Mouse (Mus musculus) cerebellum, adult 9-11 months (tissue): ENCODE measurements around the gene Slc22a18.

Source experiments
- DNase-seq: peaks from one replicate; pipeline ENCODE4 v3.0.0; 2022

The Slc22a18 gene

DNA sequence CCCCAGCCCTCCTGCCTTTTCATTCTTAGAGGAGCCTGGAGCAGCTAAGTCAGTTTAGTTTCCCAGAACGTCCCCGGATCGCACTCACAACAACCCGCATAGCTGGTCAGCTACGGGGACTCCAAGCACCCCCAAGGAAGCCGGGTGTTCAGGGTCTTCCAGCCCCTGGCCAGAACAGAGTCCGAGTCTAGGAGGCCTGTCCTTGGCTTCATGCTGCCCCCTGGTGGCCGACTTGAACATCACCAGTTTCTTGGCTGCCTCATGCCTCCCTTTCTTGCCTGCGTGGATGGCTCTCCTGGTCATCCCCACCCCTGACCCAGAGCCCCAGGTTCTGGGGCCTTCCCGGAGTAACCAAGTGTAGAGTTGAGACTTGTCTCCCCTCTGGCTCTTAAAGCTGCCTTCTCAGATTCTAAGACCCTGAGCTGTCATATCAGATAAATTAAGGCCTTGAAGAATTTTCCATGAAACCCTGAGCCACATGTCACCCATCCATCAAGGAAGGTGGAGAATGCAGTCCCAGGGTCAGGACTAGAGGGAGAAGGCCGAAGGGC lies 9.6 kb upstream of the Slc22a18 start:
- DNase-seq: peak; percentile 59

- no peak for DNase-seq
These were observed 8.6 kb upstream of the Slc22a18 start for GRCm38 (mm10) chr7:143464811-143465560.

GRCm38 (mm10) chr7:143466099-143466677 lies 7.3 kb upstream of the Slc22a18 start:
- DNase-seq: peak; percentile 47

DNA sequence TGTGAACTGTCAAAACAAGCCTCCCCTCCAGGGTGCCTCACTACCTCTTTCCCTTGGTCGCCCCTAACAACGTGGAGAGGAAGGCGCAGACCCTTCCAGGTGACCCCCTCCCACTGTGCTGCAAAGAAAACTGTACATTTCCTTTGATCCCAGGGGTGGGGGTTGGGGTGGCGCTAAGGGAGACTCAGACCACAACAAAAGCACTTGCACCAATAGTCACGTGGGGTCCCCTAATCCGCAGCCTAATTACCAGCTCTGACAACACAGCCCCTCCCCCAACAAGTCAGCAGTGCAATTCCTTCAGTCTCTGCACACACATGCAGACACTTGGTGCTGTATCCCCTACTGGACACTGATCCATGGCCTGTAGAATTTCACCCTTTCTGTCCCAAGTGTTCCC lies 5.8 kb upstream of the Slc22a18 start:
- DNase-seq: no peak

GRCm38 (mm10) chr7:143469946-143470345 lies 3.6 kb upstream of the Slc22a18 start:
- DNase-seq: peak; percentile 48

DNA sequence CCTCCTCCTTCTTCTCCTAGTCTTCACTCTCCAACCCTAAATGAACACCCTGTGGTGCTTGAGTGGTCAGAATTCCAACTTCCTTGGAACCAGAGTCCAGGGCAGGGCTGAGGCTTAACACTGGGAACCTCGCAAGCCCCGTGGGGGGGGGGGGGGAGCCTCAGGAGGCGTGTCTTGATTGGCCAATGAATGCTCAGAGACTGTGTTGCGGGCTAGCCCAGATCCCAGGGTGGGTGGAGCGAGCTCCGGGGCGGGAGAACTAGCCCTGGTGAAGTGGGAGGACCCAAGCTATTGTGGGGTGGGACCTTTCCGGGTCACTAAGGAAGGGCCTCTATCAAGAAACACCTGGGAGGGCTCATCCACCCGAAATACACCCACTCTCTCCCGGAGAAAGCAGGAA lies 1.3 kb downstream of the Slc22a18 start:
- DNase-seq: no peak

GRCm38 (mm10) chr7:143475876-143476275 lies 2.3 kb downstream of the Slc22a18 start:
- DNase-seq: no peak

DNA sequence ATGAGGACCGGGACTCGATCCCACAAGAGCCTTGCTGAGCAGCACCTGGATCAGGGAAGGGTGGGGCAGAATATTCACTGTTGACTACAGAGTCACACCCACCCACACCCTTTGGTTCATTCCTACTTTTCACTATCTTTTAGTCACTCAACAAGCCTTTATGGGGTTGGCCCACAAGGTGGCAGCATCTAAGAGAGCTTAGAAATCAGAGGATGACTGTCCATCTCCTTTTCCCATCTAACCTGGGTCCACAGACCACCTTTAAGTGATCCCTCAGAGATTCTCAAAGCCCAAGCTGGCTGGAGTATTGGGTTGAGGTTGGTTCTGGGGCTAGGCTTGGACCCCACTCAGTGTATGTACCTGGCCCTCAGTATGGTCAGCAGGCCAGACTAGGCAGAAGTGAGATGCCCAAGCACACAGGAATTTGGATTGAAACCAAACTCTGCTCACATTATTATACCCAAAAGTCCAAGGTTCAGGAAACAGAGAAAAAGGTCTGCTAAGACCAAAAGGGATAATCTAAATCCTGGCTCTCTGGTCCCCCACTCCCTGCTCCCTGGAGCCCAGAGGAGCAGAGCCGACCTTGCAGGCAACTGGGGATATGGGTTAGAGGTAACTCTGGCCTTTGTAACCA lies 3.3 kb downstream of the Slc22a18 start:
- DNase-seq: no peak

DNA sequence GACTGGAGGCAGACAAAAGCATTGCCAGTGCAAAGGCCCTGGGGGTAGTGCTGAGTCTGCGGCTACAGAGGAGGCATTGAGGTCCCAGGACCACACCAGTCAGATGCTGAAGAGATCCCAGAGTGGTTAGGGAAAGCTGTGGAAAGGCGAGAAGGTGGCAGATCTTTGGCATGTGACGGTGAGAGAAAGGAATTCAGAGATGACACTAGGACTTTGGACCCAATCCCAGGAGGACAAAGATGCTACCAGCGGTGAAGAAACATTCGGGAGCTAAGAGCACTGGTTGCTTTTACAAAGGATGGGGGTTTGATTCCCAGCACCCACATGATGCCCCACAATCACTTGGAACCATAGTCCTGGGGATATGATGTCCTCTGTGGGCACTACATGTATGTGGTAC lies 4.3 kb downstream of the Slc22a18 start:
- no peak for DNase-seq

- DNase-seq: no peak
These were observed 7.0 kb downstream of the Slc22a18 start for GRCm38 (mm10) chr7:143480498-143480897.

- no peak for DNase-seq
These were observed 8.4 kb downstream of the Slc22a18 start for GRCm38 (mm10) chr7:143481806-143482387.

DNA sequence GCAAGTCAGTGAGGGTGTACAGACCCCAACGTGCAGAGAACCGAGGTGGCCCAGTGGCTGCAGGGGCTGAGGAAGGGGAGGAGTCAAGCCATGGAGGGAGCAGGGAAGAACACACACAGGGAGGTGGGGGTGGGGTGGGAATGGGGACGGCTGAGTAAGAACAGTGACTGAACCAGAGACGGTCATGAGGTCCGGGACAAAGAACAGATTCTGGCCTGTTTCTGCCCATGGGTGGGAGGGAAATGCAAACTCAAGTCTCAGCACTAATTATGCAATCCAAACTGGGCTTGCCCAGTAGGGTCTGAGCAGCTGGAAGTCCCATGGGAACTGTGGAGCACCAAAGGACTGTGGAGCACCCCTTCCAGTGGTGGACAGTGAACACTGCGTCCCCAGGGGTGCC lies 9.0 kb downstream of the Slc22a18 start:
- DNase-seq: no peak

- DNase-seq: no peak
These were observed 16.2 kb downstream of the Slc22a18 start for GRCm38 (mm10) chr7:143489735-143490134.

DNA sequence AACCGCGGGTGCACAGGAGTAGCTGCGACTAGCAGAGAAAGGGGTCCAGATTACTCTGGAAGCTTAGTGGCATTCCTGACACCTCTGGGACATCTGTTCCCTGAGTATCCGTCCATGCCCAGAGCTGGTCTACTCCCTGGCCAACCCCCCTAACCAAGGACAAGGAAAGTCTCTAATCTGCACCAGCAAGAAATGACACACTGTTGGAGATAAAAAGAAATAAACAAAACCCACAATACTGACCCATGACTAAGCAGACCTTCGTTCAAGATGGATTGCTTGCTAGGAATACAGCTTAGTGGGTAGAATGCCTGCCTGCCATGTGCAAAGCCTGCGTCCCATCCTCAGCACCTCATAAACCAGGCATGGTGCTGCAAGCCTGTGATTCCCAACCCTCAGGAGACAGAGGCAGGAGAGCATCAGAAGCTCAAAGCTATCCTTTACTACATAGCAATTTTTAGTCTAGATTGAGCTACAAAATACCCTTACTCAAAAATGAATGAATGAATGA lies 20.1 kb downstream of the Slc22a18 start:
- no peak for DNase-seq

DNA sequence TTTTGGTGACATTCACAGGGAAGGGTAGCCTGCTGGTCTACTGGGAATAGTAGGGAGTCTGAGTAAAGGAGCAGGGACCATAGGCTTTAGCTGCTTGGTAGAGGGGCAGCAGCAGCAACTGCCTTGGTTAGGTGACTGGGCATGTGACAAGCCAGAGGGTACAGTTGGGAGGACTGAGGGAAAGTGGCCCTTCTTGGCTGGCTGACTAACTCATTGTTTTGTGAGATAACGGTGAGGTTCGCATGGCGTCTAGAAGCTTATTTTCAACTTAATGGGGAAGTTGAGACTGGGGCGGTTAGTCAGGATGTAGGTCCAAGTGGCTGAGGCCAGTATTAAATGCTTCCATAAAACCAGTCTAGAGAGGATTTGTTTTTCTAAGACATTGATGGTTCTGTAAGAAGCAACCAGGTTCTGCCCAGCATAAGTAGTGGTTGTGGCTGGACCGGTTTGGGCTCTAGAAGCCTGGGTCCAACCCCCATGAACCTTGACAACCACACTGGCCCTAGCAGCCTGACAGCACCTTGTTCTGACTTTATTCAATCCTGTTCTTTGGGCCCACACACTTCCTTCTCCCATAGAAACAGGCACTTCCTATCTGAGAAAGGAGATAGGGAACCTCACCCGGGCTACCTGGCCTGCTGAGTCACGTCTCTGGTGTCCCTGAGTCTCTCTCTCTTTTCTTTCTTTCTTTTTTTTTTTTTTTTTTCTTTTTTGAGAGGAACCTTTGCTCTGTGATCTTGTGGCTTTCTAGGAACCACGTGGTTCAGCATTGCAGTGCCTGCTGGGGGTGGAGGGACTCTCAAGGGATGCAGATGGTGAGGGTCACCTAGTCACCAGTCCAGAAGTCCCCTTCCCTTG lies 21.8 kb downstream of the Slc22a18 start:
- DNase-seq: no peak

- no peak for DNase-seq
These were observed 25.0 kb downstream of the Slc22a18 start for GRCm38 (mm10) chr7:143498584-143498983.

- no peak for DNase-seq
These were observed 27.4 kb downstream of the Slc22a18 start for GRCm38 (mm10) chr7:143500912-143501311.

DNA sequence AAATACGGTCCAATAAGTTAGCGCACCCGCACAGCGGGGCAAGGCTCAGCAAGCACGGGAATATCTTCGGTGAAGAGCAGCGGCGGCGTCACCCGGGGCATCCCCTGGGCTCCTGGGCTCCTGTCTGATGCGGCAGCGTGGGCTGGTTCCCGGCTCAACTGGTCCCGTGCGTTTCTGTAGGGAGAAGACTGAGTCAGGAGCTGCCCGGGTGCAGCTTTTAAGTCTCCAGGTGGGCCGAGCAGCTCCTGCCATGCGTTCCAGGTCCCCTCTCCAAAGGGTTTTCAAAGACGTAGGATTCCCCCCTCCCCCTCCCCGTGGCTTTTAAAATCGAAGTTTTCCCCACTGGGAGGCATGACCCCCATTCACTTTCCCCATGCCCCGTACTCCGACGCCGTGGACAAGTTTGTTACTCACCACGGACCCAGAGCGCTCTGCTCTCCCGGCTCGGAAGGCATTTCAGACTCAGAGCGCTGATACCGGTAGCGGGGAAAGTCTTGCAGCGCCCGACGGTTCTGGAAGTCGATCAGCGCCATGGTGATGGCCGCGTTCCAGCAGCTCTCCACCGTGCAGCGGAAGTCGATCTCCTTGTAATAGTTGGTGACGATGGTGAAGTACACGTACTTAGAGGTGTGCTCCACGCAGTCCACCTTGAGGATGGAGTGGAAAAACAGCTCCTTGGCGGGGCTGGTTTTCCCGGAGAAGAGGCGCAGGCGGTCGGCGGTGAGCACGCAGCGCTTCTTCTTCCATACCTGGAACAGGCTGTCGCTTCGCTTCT lies 28.3 kb downstream of the Slc22a18 start:
- no peak for DNase-seq

DNA sequence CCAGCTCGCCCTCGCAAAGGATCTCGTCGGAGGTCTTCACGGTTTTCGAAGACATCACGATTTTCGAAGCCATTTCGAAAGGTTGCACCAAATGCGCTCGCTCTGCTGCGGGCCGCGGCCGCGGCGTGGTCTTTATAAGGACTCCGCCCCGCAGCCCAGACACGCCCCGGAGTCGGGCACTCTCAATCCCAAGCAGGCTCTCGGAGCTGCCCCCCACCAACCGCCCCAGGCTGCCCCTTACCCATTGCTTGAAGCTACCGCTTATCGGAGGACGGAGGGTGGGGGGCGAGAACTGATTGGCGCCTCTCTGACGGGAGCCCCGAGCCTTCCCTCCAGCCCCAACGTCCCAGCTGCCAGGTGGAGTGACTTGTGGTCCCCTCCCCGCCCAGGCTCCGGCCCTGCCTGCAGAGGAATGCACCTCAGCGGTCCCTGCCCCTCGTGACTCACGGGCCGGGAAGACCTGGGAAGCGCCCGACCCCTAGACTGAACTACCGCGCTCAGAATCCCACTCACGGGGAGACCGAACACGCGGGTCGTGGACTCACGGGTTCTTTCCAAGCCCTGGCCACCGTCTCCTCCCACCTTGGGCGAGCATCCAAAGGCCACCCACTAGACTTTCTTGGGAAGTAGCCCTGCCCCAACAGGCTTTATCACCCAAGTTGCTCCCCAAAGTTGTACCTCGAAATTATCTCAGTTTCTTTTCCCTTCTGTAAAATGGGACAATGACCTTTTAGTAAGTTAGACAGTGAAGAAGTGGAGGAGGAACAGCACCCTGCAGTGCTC lies 29.1 kb downstream of the Slc22a18 start, which contains the start of gene Phlda2:
TSS of gene Phlda2 (minus strand) at position 733 of the 783 bp plus-strand sequence.
- DNase-seq: no peak

DNA sequence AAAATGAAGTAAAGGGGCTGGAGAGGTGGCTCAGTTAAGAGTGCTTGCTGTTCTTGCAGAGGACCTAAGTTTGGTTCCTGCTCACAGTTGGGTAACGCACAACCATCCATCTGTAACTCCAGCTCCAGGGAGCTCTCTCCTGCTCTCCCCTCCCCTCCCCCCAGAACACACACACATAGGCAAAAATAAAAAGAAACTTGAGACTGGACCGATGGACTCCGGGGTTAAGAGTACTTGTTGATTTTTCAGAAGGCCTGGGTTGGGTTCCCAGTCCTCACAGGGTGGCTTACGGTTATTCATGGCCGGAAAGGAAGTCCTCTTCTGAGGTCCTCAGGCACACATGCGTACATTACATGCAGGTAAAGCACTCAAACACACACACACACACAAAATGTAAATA lies 30.4 kb downstream of the Slc22a18 start:
- DNase-seq: no peak

DNA sequence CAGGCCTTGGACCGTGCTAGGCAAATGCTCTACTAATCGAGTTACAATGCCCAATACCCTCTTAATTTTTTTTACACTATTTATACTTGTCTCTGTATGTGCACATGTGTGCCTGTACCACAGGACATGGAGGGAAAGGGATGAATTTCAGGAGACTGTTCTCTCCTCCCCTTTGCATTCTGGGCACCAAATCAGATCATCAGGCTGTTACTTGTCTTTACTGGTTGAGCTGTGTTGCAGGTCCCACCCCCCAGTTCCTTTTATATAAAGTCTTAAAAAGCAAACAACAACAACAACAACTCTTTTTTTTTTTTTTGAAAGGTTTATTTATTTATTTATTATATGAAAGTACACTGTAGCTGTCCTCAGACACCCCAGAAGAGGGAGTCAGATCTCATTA lies 31.9 kb downstream of the Slc22a18 start:
- no peak for DNase-seq
